Mouse (Mus musculus) midbrain, embryonic 14.5 days (tissue): ENCODE data around the gene Aire. TPM values are rescaled to one million over a fixed set of nuclear protein-coding genes. Genes with fewer than 3 reads are reported as not detected.

ENCODE experiments used
- ATAC-seq: fragments of 200-750 bp; cut with Nextera tagmentation; 2 replicates; pipeline ENCODE4 v1.8.0; 2017; ENCODE audit warnings: moderate number of reproducible peaks, moderate library complexity; ENCODE audit not compliant: low FRiP score, low TSS enrichment
- DNase-seq: peaks from one replicate; pipeline ENCODE4 v3.0.0-alpha.2; 2015
- H3K27ac ChIP-seq: fragments of 300-500 bp; sonication (generic); replicated peaks from 2 replicates; pipeline ENCODE4 v1.5.1; 2014; ENCODE audit warnings: mild to moderate bottlenecking, low read depth, low read length, moderate library complexity
- H3K27me3 ChIP-seq: fragments of 300-500 bp; sonication (generic); 2 replicates; pipeline ENCODE4 v1.6.1; 2014; ENCODE audit warnings: low read length, control low read depth, mixed read lengths; ENCODE audit not compliant: control insufficient read depth, insufficient read depth
- H3K36me3 ChIP-seq: fragments of 300-500 bp; sonication (generic); 2 replicates; pipeline ENCODE4 v1.6.1; 2014; ENCODE audit warnings: low read length, control low read depth; ENCODE audit not compliant: control insufficient read depth, insufficient read depth
- H3K4me1 ChIP-seq: fragments of 300-500 bp; sonication (generic); 2 replicates; pipeline ENCODE4 v1.6.1; 2014; ENCODE audit warnings: mild to moderate bottlenecking, antibody characterized with exemption, low read length, control low read depth; ENCODE audit not compliant: control insufficient read depth, insufficient read depth
- H3K4me2 ChIP-seq: fragments of 300-500 bp; sonication (generic); 2 replicates; pipeline ENCODE4 v1.6.1; 2014; ENCODE audit warnings: mild to moderate bottlenecking, low read length, moderate library complexity
- H3K4me3 ChIP-seq: fragments of 300-500 bp; sonication (generic); replicated peaks from 2 replicates; pipeline ENCODE4 v1.5.1; 2014; ENCODE audit warnings: low read depth, low read length
- H3K9ac ChIP-seq: fragments of 300-500 bp; sonication (generic); replicated peaks from 2 replicates; pipeline ENCODE4 v1.6.1; 2014; ENCODE audit warnings: mild to moderate bottlenecking, low read length, moderate library complexity
- H3K9me3 ChIP-seq: fragments of 300-500 bp; sonication (generic); 2 replicates; pipeline ENCODE4 v1.6.1; 2016; ENCODE audit warnings: low read length, control low read depth, mixed read lengths; ENCODE audit not compliant: control insufficient read depth
- WGBS: fragments of 180-500 bp; shearing (Covaris S2); extraction: QIAGEN DNeasy Blood & Tissue Kit; methylation state at CpG from one replicate; pipeline ENCODE4 v1.1.7; 2014; 5-methylcytosine and 5-hydroxymethylcytosine counted together
- polyA plus RNA-seq: library from polyadenylated mRNA; unstranded; fragments of >200 nt; fragmentation: Nextera tagmentation; extraction: Ambion mirVana; gene quantifications from 2 replicates; pipeline ENCODE4 v1.2.1, GENCODE M21; 2014

Aire gene
- polyA plus RNA-seq, 1 experiment from 2014 or later: not detected

- H3K4me3 ChIP-seq: peak overlapping the region; percentile 82
- peak; percentile 97 for DNase-seq
- H3K27me3 ChIP-seq: peaks cover 5% of the 10 kb centered on the region; the same call in 1 of the 2 replicates
- no peaks in the 10 kb centered on the region for H3K36me3 ChIP-seq
- ATAC-seq: peak; percentile 95
- no peaks in the 10 kb centered on the region for H3K9me3 ChIP-seq
- WGBS: under 1% methylated on average over 59 of the region's 59 CpGs
- H3K4me2 ChIP-seq: peak overlapping the region; percentile 87
- H3K4me1 ChIP-seq: peaks cover 17% of the 10 kb centered on the region
- peak overlapping the region; percentile 86 for H3K9ac ChIP-seq
- H3K27ac ChIP-seq: peak overlapping the region; percentile 95
These were observed 34.0 kb downstream of the Aire start for GRCm38 (mm10) chr10:78009184-78009944.

GRCm38 (mm10) chr10:78008169-78008568, 35.2 kb downstream of the Aire start:
- peak overlapping the region; percentile 82 for H3K4me3 ChIP-seq
- H3K4me1 ChIP-seq: peaks cover 17% of the 10 kb centered on the region
- peak overlapping the region; percentile 87 for H3K4me2 ChIP-seq
- ATAC-seq (no peak), DNase-seq (no peak)
- 0 out of 2 replicates have a peak, but pooled peaks cover 5% of the 10 kb centered on the region for H3K36me3 ChIP-seq
- H3K9ac ChIP-seq: peak overlapping the region; percentile 86; the same call in 1 of the 2 replicates
- H3K27ac ChIP-seq: no peak overlapping the region
- H3K9me3 ChIP-seq: no peaks in the 10 kb centered on the region
- peaks cover 5% of the 10 kb centered on the region; the same call in 1 of the 2 replicates for H3K27me3 ChIP-seq
- WGBS: 86% methylated on average over 3 of the region's 3 CpGs

- no peak for ATAC-seq
- Histone ChIP-seq H3K9ac (no peak overlapping the region), H3K27me3 (peaks cover 5% of the 10 kb centered on the region; the same call in 1 of the 2 replicates)
These were observed 36.2 kb downstream of the Aire start for GRCm38 (mm10) chr10:78007203-78007602.

GRCm38 (mm10) chr10:78005791-78006438, 37.5 kb downstream of the Aire start:
- H3K27me3 ChIP-seq: peaks cover 3% of the 10 kb centered on the region; the same call in 1 of the 2 replicates
- H3K36me3 ChIP-seq: peaks cover 24% of the 10 kb centered on the region
- H3K4me2 ChIP-seq: no peak overlapping the region
- no peaks in the 10 kb centered on the region for H3K9me3 ChIP-seq
- DNase-seq (no peak), ATAC-seq (no peak)
- 92% methylated on average over 4 of the region's 4 CpGs for WGBS
- no peak overlapping the region; the same call in 1 of the 2 replicates for H3K9ac ChIP-seq
- H3K4me3 ChIP-seq: no peak overlapping the region
- no peak overlapping the region for H3K27ac ChIP-seq
- H3K4me1 ChIP-seq: peaks cover 17% of the 10 kb centered on the region

More at GRCm38 (mm10) chr10:78007203-78007602, 36.2 kb downstream of the Aire start:
- WGBS: 80% methylated on average over 7 of the region's 7 CpGs
- H3K36me3 ChIP-seq: peaks cover 13% of the 10 kb centered on the region
- no peak overlapping the region for H3K4me3 ChIP-seq
- no peak for DNase-seq
- no peak overlapping the region for H3K27ac ChIP-seq
- peaks cover 17% of the 10 kb centered on the region for H3K4me1 ChIP-seq
- peak overlapping the region; percentile 11; the same call in 1 of the 2 replicates for H3K4me2 ChIP-seq
- no peaks in the 10 kb centered on the region for H3K9me3 ChIP-seq

GRCm38 (mm10) chr10:78004479-78005100, 38.8 kb downstream of the Aire start:
- H3K27ac ChIP-seq: no peak overlapping the region
- ATAC-seq: no peak
- 92% methylated on average over 3 of the region's 3 CpGs for WGBS

GRCm38 (mm10) chr10:78002316-78002715, 41.1 kb downstream of the Aire start:
- DNase-seq: no peak
- Histone ChIP-seq H3K4me3 (no peak overlapping the region), H3K27ac (no peak overlapping the region), H3K4me2 (no peak overlapping the region), H3K9me3 (no peaks in the 10 kb centered on the region), H3K36me3 (peaks cover 60% of the 10 kb centered on the region), H3K4me1 (no peaks in the 10 kb centered on the region), H3K27me3 (no peaks in the 10 kb centered on the region), H3K9ac (no peak overlapping the region)
- WGBS: 98% methylated on average over 2 of the region's 2 CpGs
- ATAC-seq: no peak

More at GRCm38 (mm10) chr10:78004479-78005100, 38.8 kb downstream of the Aire start:
- Histone ChIP-seq H3K4me3 (no peak overlapping the region), H3K4me1 (peaks cover 17% of the 10 kb centered on the region), H3K4me2 (no peak overlapping the region), H3K36me3 (peaks cover 38% of the 10 kb centered on the region), H3K9ac (no peak overlapping the region), H3K9me3 (no peaks in the 10 kb centered on the region), H3K27me3 (no peaks in the 10 kb centered on the region)
- no peak for DNase-seq

GRCm38 (mm10) chr10:78001796-78002195, 41.6 kb downstream of the Aire start:
- H3K27ac ChIP-seq: no peak overlapping the region
- no peak for ATAC-seq
- 94% methylated on average over 11 of the region's 11 CpGs for whole genome bisulfite sequencing
- no peak for DNase-seq
- H3K9me3 ChIP-seq: no peaks in the 10 kb centered on the region
- no peak overlapping the region for H3K9ac ChIP-seq
- no peaks in the 10 kb centered on the region for H3K27me3 ChIP-seq
- no peak overlapping the region for H3K4me3 ChIP-seq
- peaks cover 65% of the 10 kb centered on the region for H3K36me3 ChIP-seq
- no peaks in the 10 kb centered on the region for H3K4me1 ChIP-seq
- no peak overlapping the region for H3K4me2 ChIP-seq

- Histone ChIP-seq H3K4me1 (no peaks in the 10 kb centered on the region), H3K9ac (no peak overlapping the region), H3K4me3 (no peak overlapping the region), H3K36me3 (peaks cover 81% of the 10 kb centered on the region), H3K9me3 (no peaks in the 10 kb centered on the region), H3K4me2 (no peak overlapping the region), H3K27me3 (no peaks in the 10 kb centered on the region), H3K27ac (no peak overlapping the region)
- DNase-seq (no peak), ATAC-seq (no peak)
- WGBS: 92% methylated on average over 5 of the region's 5 CpGs
These were observed 43.2 kb downstream of the Aire start for GRCm38 (mm10) chr10:78000200-78000599.
